Mouse (Mus musculus): Measurements from ENCODE around the gene Glyr1. TPM values are rescaled to one million over a fixed set of nuclear protein-coding genes. Genes with fewer than 3 reads are reported as not detected.

The Glyr1 gene
- polyA plus RNA-seq, 1 experiment from 2014 or later: 188 TPM

- H3K9ac ChIP-seq: no peak overlapping the region
- 88% methylated on average over 12 of the region's 12 CpGs for WGBS
These were observed 41.6 kb downstream of the Glyr1 start for GRCm38 (mm10) chr16:5008076-5008475.

GRCm38 (mm10) chr16:5007492-5007891 is 42.2 kb downstream of the Glyr1 start:
- ATAC-seq: no peak
- Histone ChIP-seq H3K27ac (no peak overlapping the region), H3K9ac (no peak overlapping the region), H3K36me3 (ENCODE audit: poor library complexity, severe bottlenecking) (peaks cover 20% of the 10 kb centered on the region; the same call in 1 of the 2 replicates), H3K4me2 (no peak overlapping the region), H3K4me1 (peaks cover 6% of the 10 kb centered on the region), H3K4me3 (no peak overlapping the region), H3K27me3 (no peaks in the 10 kb centered on the region), H3K9me3 (replicated peaks) (no peaks in the 10 kb centered on the region)
- WGBS: 49% methylated on average over 6 of the region's 6 CpGs

More at GRCm38 (mm10) chr16:5008076-5008475, 41.6 kb downstream of the Glyr1 start:
- no peaks in the 10 kb centered on the region for H3K27me3 ChIP-seq
- H3K27ac ChIP-seq: no peak overlapping the region
- H3K4me2 ChIP-seq: no peak overlapping the region
- H3K36me3 ChIP-seq (ENCODE audit: poor library complexity, severe bottlenecking): peaks cover 20% of the 10 kb centered on the region; the same call in 1 of the 2 replicates
- H3K4me3 ChIP-seq: no peak overlapping the region
- no peak for ATAC-seq
- peaks cover 11% of the 10 kb centered on the region for H3K4me1 ChIP-seq
- no peaks in the 10 kb centered on the region for H3K9me3 ChIP-seq (replicated peaks)

- peaks cover 2% of the 10 kb centered on the region for H3K4me1 ChIP-seq
- peaks cover 20% of the 10 kb centered on the region; the same call in 1 of the 2 replicates for H3K36me3 ChIP-seq (ENCODE audit: poor library complexity, severe bottlenecking)
- no peaks in the 10 kb centered on the region for H3K27me3 ChIP-seq
- H3K9ac ChIP-seq: no peak within 1 kb of the TSS
- H3K4me3 ChIP-seq: no peak within 1 kb of the TSS
- H3K4me2 ChIP-seq: no peak within 1 kb of the TSS
- no peaks in the 10 kb centered on the region for H3K9me3 ChIP-seq (replicated peaks)
- H3K27ac ChIP-seq: no peak within 1 kb of the TSS
- no peak for ATAC-seq
- WGBS: 51% methylated on average over 5 of the region's 5 CpGs
These were observed 42.6 kb downstream of the Glyr1 start, which contains the start of gene Smim22 for GRCm38 (mm10) chr16:5007067-5007466. Gene Smim22 (plus strand): TSS chr16:5007288.

- Histone ChIP-seq H3K27me3 (no peaks in the 10 kb centered on the region), H3K4me3 (no peak overlapping the region), H3K9me3 (replicated peaks) (no peaks in the 10 kb centered on the region), H3K4me2 (no peak overlapping the region), H3K4me1 (no peaks in the 10 kb centered on the region), H3K27ac (no peak overlapping the region), H3K9ac (no peak overlapping the region), H3K36me3 (ENCODE audit: poor library complexity, severe bottlenecking) (no peaks in the 10 kb centered on the region)
- ATAC-seq: no peak
- 72% methylated on average over 3 of the region's 3 CpGs for WGBS
These were observed 49.1 kb downstream of the Glyr1 start for GRCm38 (mm10) chr16:5000611-5001010.

GRCm38 (mm10) chr16:4998984-4999383 is 50.7 kb downstream of the Glyr1 start:
- H3K4me3 ChIP-seq: no peak overlapping the region
- H3K27me3 ChIP-seq: no peaks in the 10 kb centered on the region
- no peaks in the 10 kb centered on the region for H3K4me1 ChIP-seq
- no peak overlapping the region for H3K4me2 ChIP-seq
- WGBS: 83% methylated on average over 1 of the region's 1 CpGs
- H3K27ac ChIP-seq: no peak overlapping the region
- H3K9me3 ChIP-seq (replicated peaks): no peaks in the 10 kb centered on the region
- no peak for ATAC-seq
- no peak overlapping the region for H3K9ac ChIP-seq
- H3K36me3 ChIP-seq (ENCODE audit: poor library complexity, severe bottlenecking): no peaks in the 10 kb centered on the region

GRCm38 (mm10) chr16:4997553-4997952 is 52.1 kb downstream of the Glyr1 start, which contains the start of gene Sept12:
Gene Sept12 (minus strand): TSS chr16:4997852.
- H3K36me3 ChIP-seq (ENCODE audit: poor library complexity, severe bottlenecking): no peaks in the 10 kb centered on the region
- 75% methylated on average over 3 of the region's 3 CpGs for WGBS
- no peak for ATAC-seq
- H3K4me3 ChIP-seq: no peak within 1 kb of the TSS
- H3K27me3 ChIP-seq: no peaks in the 10 kb centered on the region
- no peak within 1 kb of the TSS for H3K9ac ChIP-seq
- no peak within 1 kb of the TSS for H3K27ac ChIP-seq
- H3K4me2 ChIP-seq: no peak within 1 kb of the TSS
- no peaks in the 10 kb centered on the region for H3K4me1 ChIP-seq
- no peaks in the 10 kb centered on the region for H3K9me3 ChIP-seq (replicated peaks)

GRCm38 (mm10) chr16:4993276-4993675 is 56.4 kb downstream of the Glyr1 start:
- Histone ChIP-seq H3K4me3 (no peak overlapping the region), H3K4me1 (no peaks in the 10 kb centered on the region), H3K27ac (no peak overlapping the region), H3K4me2 (no peak overlapping the region), H3K27me3 (no peaks in the 10 kb centered on the region), H3K9me3 (replicated peaks) (no peaks in the 10 kb centered on the region), H3K9ac (no peak overlapping the region), H3K36me3 (ENCODE audit: poor library complexity, severe bottlenecking) (no peaks in the 10 kb centered on the region)
- WGBS: 74% methylated on average over 4 of the region's 4 CpGs
- ATAC-seq: no peak

GRCm38 (mm10) chr16:4984717-4985116 is 64.9 kb downstream of the Glyr1 start:
- Histone ChIP-seq H3K9ac (no peak overlapping the region), H3K4me1 (no peaks in the 10 kb centered on the region), H3K27me3 (no peaks in the 10 kb centered on the region), H3K27ac (no peak overlapping the region), H3K4me2 (no peak overlapping the region), H3K9me3 (replicated peaks) (no peaks in the 10 kb centered on the region), H3K36me3 (ENCODE audit: poor library complexity, severe bottlenecking) (no peaks in the 10 kb centered on the region), H3K4me3 (no peak overlapping the region)
- no peak for ATAC-seq
- WGBS: 93% methylated on average over 12 of the region's 12 CpGs

- Histone ChIP-seq H3K27me3 (no peaks in the 10 kb centered on the region), H3K9me3 (replicated peaks) (no peaks in the 10 kb centered on the region), H3K9ac (no peak overlapping the region), H3K4me2 (no peak overlapping the region), H3K36me3 (ENCODE audit: poor library complexity, severe bottlenecking) (no peaks in the 10 kb centered on the region), H3K27ac (no peak overlapping the region), H3K4me3 (no peak overlapping the region), H3K4me1 (no peaks in the 10 kb centered on the region)
- 71% methylated on average over 4 of the region's 4 CpGs for WGBS
- peak; percentile 62; the same call in 1 of the 2 replicates for ATAC-seq
These were observed 69.8 kb downstream of the Glyr1 start for GRCm38 (mm10) chr16:4979755-4980380.

GRCm38 (mm10) chr16:4978275-4979051 is 71.2 kb downstream of the Glyr1 start:
- 74% methylated on average over 5 of the region's 5 CpGs for WGBS
- ATAC-seq: no peak
- H3K9me3 ChIP-seq (replicated peaks): no peaks in the 10 kb centered on the region
- H3K4me1 ChIP-seq: no peaks in the 10 kb centered on the region
- no peak overlapping the region for H3K4me3 ChIP-seq
- H3K36me3 ChIP-seq (ENCODE audit: poor library complexity, severe bottlenecking): no peaks in the 10 kb centered on the region
- no peak overlapping the region for H3K4me2 ChIP-seq
- no peak overlapping the region for H3K27ac ChIP-seq
- H3K27me3 ChIP-seq: no peaks in the 10 kb centered on the region
- 0 out of 2 replicates have a peak overlapping the region, but pooled peaks have one; percentile 8 for H3K9ac ChIP-seq

- no peaks in the 10 kb centered on the region for H3K9me3 ChIP-seq (replicated peaks)
- WGBS: 74% methylated on average over 2 of the region's 2 CpGs
- H3K36me3 ChIP-seq (ENCODE audit: poor library complexity, severe bottlenecking): no peaks in the 10 kb centered on the region
- no peak overlapping the region for H3K27ac ChIP-seq
- H3K9ac ChIP-seq: no peak overlapping the region
- no peak overlapping the region for H3K4me2 ChIP-seq
- ATAC-seq: no peak
- H3K4me1 ChIP-seq: no peaks in the 10 kb centered on the region
- no peaks in the 10 kb centered on the region for H3K27me3 ChIP-seq
- no peak overlapping the region for H3K4me3 ChIP-seq
These were observed 73.5 kb downstream of the Glyr1 start for GRCm38 (mm10) chr16:4976180-4976579.

GRCm38 (mm10) chr16:4974521-4974920 is 75.1 kb downstream of the Glyr1 start:
- no peak overlapping the region for H3K4me3 ChIP-seq
- ATAC-seq: no peak
- H3K4me1 ChIP-seq: no peaks in the 10 kb centered on the region
- H3K27me3 ChIP-seq: no peaks in the 10 kb centered on the region
- no peaks in the 10 kb centered on the region for H3K36me3 ChIP-seq (ENCODE audit: poor library complexity, severe bottlenecking)
- no peak overlapping the region for H3K4me2 ChIP-seq
- H3K27ac ChIP-seq: no peak overlapping the region
- H3K9me3 ChIP-seq (replicated peaks): no peaks in the 10 kb centered on the region
- WGBS: 85% methylated on average over 5 of the region's 5 CpGs
- no peak overlapping the region for H3K9ac ChIP-seq

Data from forebrain, embryonic 13.5 days (tissue).